29 mouse cellular contexts compared by ENCODE assay signal in genomic region chr4:98465476-98465875, GRCm38 (mm10).
DNase-seq lines count a peak whose midpoint lies in the region; ATAC-seq and TF ChIP-seq lines count a peak whose summit lies in the region.
"Had no signal": no experiment of that assay in that cellular context is flagged by ENCODE, and none has a peak within 500 bp of the region (broad histone marks: within the 10 kb centered on the region; RNA-seq: fewer than 3 reads in every experiment).

No protein-coding gene starts in this region.

- no peak for ATAC-seq in lung, postnatal 0 days
- ATAC-seq in common myeloid progenitor, adult 5-6 weeks (replicated peaks; ENCODE audit: low read depth, poor library complexity, severe bottlenecking) = peak; percentile 97
- ATAC-seq in monocyte, adult 5-6 weeks (replicated peaks; ENCODE audit: insufficient number of reproducible peaks, low FRiP score, low TSS enrichment, poor library complexity, severe bottlenecking) = peak; percentile 85; the same call in 1 of the 2 replicates
- no peak for ATAC-seq in megakaryocyte-erythroid progenitor cell, adult 5-6 weeks (replicated peaks; ENCODE audit: low FRiP score, low TSS enrichment, poor library complexity, severe bottlenecking)
- ATAC-seq: forebrain, embryonic 15.5 days; midbrain, embryonic 15.5 days; Patski had no signal

- TF ChIP-seq CTCF in lung, postnatal 0 days (IDR thresholded peaks at IDR 0.05) = no peak

- H3K27ac ChIP-seq in lung, postnatal 0 days (ENCODE audit: low read length) = no peak overlapping the region
- H3K27ac ChIP-seq: embryonic facial prominence, embryonic 13.5 days; forebrain, embryonic 10.5 days; forebrain, embryonic 15.5 days; heart, embryonic 10.5 days; heart, embryonic 15.5 days; hindbrain, embryonic 14.5 days; layer of hippocampus, adult 2 months; limb, embryonic 13.5 days; lung, embryonic 15.5 days; midbrain, embryonic 10.5 days; midbrain, embryonic 15.5 days; stomach, embryonic 15.5 days had no signal

- no peak overlapping the region for H3K9ac ChIP-seq in lung, postnatal 0 days (replicated peaks; ENCODE audit: low read depth)
- H3K9ac ChIP-seq: embryonic facial prominence, embryonic 13.5 days; forebrain, embryonic 15.5 days; heart, embryonic 15.5 days; hindbrain, embryonic 14.5 days; limb, embryonic 13.5 days; lung, embryonic 15.5 days; midbrain, embryonic 15.5 days; stomach, embryonic 15.5 days had no signal

- H3K4me3 ChIP-seq in lung, postnatal 0 days (ENCODE audit: low read depth, low read length) = no peak overlapping the region
- H3K4me3 ChIP-seq: embryonic facial prominence, embryonic 13.5 days; forebrain, embryonic 10.5 days; forebrain, embryonic 15.5 days; heart, embryonic 10.5 days; heart, embryonic 15.5 days; layer of hippocampus, adult 2 months; limb, embryonic 13.5 days; lung, embryonic 15.5 days; midbrain, embryonic 10.5 days; midbrain, embryonic 15.5 days; stomach, embryonic 15.5 days had no signal

- no peaks in the 10 kb centered on the region for H3K27me3 ChIP-seq in lung, postnatal 0 days (replicated peaks; ENCODE audit: insufficient read depth, low read length)
- H3K27me3 ChIP-seq: embryonic facial prominence, embryonic 13.5 days; forebrain, embryonic 15.5 days; heart, embryonic 15.5 days; limb, embryonic 13.5 days; lung, embryonic 15.5 days; midbrain, embryonic 15.5 days; Patski; stomach, embryonic 15.5 days had no signal

- 65% methylated on average over 1 of the region's 1 CpGs for WGBS in lung, postnatal 0 days

- no peaks in the 10 kb centered on the region for H3K36me3 ChIP-seq in lung, postnatal 0 days (ENCODE audit: insufficient read depth, low read length)
- H3K36me3 ChIP-seq: forebrain, embryonic 15.5 days; midbrain, embryonic 10.5 days; midbrain, embryonic 15.5 days; stomach, embryonic 15.5 days had no signal

- H3K9me3 ChIP-seq in lung, postnatal 0 days (ENCODE audit: low read length) = no peaks in the 10 kb centered on the region
- H3K9me3 ChIP-seq: embryonic facial prominence, embryonic 13.5 days; forebrain, embryonic 10.5 days; forebrain, embryonic 15.5 days; heart, embryonic 10.5 days; heart, embryonic 15.5 days; limb, embryonic 13.5 days; lung, embryonic 15.5 days; midbrain, embryonic 10.5 days; midbrain, embryonic 15.5 days; stomach, embryonic 15.5 days had no signal

- H3K4me2 ChIP-seq in lung, postnatal 0 days (replicated peaks; ENCODE audit: low read depth, low read length) = no peak overlapping the region
- H3K4me2 ChIP-seq: embryonic facial prominence, embryonic 13.5 days; forebrain, embryonic 15.5 days; heart, embryonic 15.5 days; hindbrain, embryonic 14.5 days; limb, embryonic 13.5 days; liver, embryonic 11.5 days; lung, embryonic 15.5 days; midbrain, embryonic 15.5 days; stomach, embryonic 15.5 days had no signal

- peak; percentile 40 for DNase-seq in lung, postnatal 36 days
- DNase-seq in lung, postnatal 0 days (ENCODE audit: low spot score) = no peak
- DNase-seq in thymus, adult 18-20 months = no peak
- DNase-seq in adrenal gland, adult 8-10 months = no peak
- DNase-seq: adrenal gland, postnatal 14 days; cerebellum, adult 11-12 months; cerebellum, adult 9-11 months; heart, postnatal 36 days; kidney, adult 11 months; kidney, postnatal 36 days; lung, postnatal 4 days; thymus, postnatal 14 days had no signal

- H3K4me1 ChIP-seq in lung, postnatal 0 days (ENCODE audit: insufficient read depth, low read depth, low read length) = no peaks in the 10 kb centered on the region
- H3K4me1 ChIP-seq: embryonic facial prominence, embryonic 13.5 days; forebrain, embryonic 10.5 days; forebrain, embryonic 15.5 days; heart, embryonic 10.5 days; heart, embryonic 15.5 days; limb, embryonic 13.5 days; lung, embryonic 15.5 days; midbrain, embryonic 10.5 days; midbrain, embryonic 15.5 days; stomach, embryonic 15.5 days had no signal

- TF ChIP-seq EP300 in lung, postnatal 0 days (IDR thresholded peaks at IDR 0.05) = no peak

Comparison
In these comparisons a context has a peak if more than half of its experiments do, and no peak if none do; other contexts are left out.
1. ATAC-seq: peak in common myeloid progenitor, adult 5-6 weeks (single experiment) and monocyte, adult 5-6 weeks (single experiment); none in lung, postnatal 0 days (single experiment) and megakaryocyte-erythroid progenitor cell, adult 5-6 weeks (single experiment).